Mouse (Mus musculus) ovary, postnatal 10 days (tissue): ENCODE results near the gene Gm49396.

Experiments
- DNase-seq: peaks from one replicate; pipeline ENCODE4 v3.0.0; 2022; ENCODE audit warnings: low spot score

Gene Gm49396

GRCm38 (mm10) chr7:30552102-30553020, 10.8 kb upstream of the Gm49396 start, which contains the start of the genes Hspb6 and Proser3:
TSS of gene Hspb6 (plus strand) at chr7:30552178.
TSS of gene Proser3 (minus strand) at chr7:30552299.
- DNase-seq: peak; percentile 89

DNA sequence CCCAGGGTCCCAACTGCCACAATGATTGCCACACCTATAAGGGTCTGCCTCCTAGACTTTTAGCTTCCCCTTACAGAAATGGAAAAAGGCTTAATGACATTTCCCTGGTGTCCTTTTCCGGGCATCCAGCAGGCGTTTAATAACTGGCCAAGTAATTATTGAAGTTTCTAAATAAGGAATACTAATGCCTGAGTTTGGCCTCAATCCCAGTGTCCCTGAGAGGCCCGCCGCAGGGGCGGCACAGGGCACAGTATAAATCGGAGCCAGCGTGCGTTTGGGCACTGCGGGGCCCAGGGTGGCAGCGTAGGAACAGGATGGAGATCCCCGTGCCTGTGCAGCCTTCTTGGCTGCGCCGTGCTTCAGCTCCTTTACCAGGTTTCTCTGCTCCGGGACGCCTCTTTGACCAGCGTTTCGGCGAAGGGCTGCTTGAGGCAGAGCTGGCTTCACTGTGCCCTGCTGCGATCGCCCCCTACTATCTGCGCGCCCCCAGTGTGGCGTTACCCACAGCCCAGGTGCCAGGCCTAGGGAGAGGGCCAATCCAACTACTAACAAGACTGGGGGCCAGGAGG, 10.0 kb upstream of the Gm49396 start:
- DNase-seq: no peak

- no peak for DNase-seq
Observed at GRCm38 (mm10) chr7:30553810-30554584, 9.1 kb upstream of the Gm49396 start.

GRCm38 (mm10) chr7:30556894-30557536, 6.1 kb upstream of the Gm49396 start:
- no peak for DNase-seq

- DNase-seq: no peak
Observed at GRCm38 (mm10) chr7:30557901-30558514, 5.1 kb upstream of the Gm49396 start.

GRCm38 (mm10) chr7:30558656-30559442, 4.3 kb upstream of the Gm49396 start:
- no peak for DNase-seq

- DNase-seq: peak; percentile 72
Observed at GRCm38 (mm10) chr7:30559443-30559954, 3.6 kb upstream of the Gm49396 start, which contains the start of gene Lin37. TSS of gene Lin37 (minus strand) at chr7:30559838.

DNA sequence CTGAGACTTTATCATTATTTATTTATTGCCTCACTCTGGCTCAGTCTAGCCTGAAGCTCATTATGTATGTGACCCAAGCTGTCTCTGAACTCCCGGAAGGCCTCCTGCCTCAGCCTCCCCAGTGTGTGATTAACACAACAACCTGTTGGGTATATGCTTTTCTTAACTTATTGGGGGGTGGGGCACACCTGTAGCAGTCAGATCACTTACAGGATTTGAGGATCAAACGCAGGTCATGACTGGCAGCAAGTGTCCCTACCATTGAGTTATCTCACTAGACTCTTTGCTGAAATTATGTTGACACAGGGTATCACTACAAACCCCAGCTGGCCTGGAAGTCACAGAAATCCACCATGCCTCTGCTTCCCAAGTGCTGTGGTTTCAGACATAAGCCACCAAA, 2.8 kb upstream of the Gm49396 start:
- DNase-seq: no peak

GRCm38 (mm10) chr7:30562526-30563116, 523 bp upstream of the Gm49396 start:
- DNase-seq: peak; percentile 21

GRCm38 (mm10) chr7:30563906-30564280, 749 bp downstream of the Gm49396 start:
- no peak for DNase-seq

GRCm38 (mm10) chr7:30564970-30565571, 1.9 kb downstream of the Gm49396 start, which contains the start of gene Igflr1:
TSS of gene Igflr1 (plus strand) at chr7:30565427.
- no peak for DNase-seq

- DNase-seq: no peak
Observed at GRCm38 (mm10) chr7:30566033-30566432, 2.9 kb downstream of the Gm49396 start.

GRCm38 (mm10) chr7:30567555-30567954, 4.4 kb downstream of the Gm49396 start:
- no peak for DNase-seq

GRCm38 (mm10) chr7:30572389-30572788, 9.2 kb downstream of the Gm49396 start:
- DNase-seq: no peak

DNA sequence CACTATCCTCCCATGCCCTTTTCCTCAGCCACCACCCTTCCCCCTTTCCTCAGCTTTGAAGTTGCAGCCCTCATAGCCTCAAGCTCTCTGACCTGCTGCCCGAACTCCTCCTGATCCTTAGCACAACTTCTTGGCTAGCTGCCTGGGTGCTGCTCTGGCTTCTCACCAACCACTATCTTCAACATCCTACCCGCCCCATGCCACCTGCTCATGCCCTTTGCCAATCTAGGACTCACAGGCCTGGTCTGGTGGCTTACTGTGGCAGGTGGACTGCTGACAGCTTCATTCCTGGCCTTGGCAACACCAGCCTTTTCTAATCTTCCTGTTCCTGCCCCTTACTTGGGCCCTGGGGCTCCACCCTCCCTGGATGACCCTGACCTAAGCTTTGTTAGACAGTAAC, 9.8 kb downstream of the Gm49396 start:
- no peak for DNase-seq

DNA sequence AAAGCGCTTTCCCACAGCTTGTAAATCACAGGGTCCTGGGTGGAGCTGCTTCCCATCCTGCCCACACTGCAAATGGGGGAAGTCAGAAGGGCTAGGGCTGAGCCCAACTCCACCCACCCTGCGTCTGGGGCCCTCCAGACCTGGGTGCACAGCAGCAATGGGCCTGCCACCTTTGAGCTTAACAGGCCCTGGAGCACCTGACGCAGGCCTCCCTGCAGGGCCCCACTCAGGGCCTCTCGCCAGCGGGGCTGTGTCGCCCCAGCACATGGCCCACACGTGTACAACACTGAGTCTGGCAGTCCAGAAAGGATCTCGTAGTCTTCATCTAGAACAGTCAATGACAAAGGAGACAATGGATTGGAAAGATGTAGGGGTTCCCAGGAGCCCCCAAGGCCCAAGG, 16.8 kb downstream of the Gm49396 start:
- DNase-seq: no peak

DNA sequence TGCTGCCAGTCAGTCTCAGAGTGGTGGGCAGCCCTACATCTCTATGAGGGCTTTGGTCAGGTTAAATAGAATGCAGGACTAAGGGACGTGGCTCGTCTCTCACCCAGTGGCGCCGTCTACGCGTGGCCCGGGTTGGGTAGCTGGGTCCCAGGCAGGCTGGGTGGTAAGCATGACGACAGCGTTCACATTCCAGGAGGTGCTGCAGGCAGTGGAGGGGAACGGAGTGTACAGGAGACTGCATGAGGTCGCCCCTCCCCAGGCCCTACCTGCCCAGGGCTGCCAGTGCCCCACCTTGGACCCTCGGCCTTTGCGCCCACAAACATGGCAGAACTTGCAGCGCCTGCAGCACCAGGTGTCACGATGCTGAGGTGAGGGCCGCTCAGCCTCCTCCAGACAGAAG, 18.4 kb downstream of the Gm49396 start:
- DNase-seq: no peak

DNA sequence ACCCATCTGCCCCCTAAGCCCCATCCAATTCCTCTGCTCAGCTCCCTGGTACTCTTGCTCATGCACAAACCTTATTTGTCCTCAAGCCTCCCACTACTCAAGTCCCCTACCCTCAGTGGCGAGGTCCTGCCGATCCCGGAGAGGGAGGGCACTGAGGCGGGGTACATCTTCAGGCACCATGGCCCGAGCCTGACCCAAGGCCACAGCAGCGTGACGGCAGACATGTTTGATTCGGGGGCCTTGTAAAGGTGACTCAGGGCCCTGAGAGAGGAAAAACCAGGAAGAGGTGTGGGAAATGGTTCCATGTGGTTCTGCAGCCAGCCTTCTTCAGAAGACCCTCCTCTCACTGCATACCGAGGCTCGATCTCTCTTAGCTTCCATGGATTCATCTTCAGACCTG, 21.2 kb downstream of the Gm49396 start:
- DNase-seq: no peak

- DNase-seq: no peak
Observed at GRCm38 (mm10) chr7:30585170-30585569, 22.0 kb downstream of the Gm49396 start.
